Mouse (Mus musculus): ENCODE measurements around the gene Vcp. TPM values are rescaled to one million over a fixed set of nuclear protein-coding genes. Genes with fewer than 3 reads are reported as not detected.

Vcp gene
- 100 to 1,000 TPM; 248 to 282 TPM for total RNA-seq (2021)
- long read RNA-seq, experiment 1, transcript Vcp-201 (17 exons, 3,316 nt): major isoform, 712 of 789 reads
- long read RNA-seq, experiment 1, partial matches to known transcripts: 35 of 789 reads
- long read RNA-seq, experiment 1, other reads (novel, unspliced or antisense): 42 of 789 reads
- long read RNA-seq, experiment 2, transcript Vcp-201 (17 exons, 3,316 nt): major isoform, 504 of 558 reads
- long read RNA-seq, experiment 2, partial matches to known transcripts: 35 of 558 reads
- long read RNA-seq, experiment 2, other reads (novel, unspliced or antisense): 19 of 558 reads

DNA sequence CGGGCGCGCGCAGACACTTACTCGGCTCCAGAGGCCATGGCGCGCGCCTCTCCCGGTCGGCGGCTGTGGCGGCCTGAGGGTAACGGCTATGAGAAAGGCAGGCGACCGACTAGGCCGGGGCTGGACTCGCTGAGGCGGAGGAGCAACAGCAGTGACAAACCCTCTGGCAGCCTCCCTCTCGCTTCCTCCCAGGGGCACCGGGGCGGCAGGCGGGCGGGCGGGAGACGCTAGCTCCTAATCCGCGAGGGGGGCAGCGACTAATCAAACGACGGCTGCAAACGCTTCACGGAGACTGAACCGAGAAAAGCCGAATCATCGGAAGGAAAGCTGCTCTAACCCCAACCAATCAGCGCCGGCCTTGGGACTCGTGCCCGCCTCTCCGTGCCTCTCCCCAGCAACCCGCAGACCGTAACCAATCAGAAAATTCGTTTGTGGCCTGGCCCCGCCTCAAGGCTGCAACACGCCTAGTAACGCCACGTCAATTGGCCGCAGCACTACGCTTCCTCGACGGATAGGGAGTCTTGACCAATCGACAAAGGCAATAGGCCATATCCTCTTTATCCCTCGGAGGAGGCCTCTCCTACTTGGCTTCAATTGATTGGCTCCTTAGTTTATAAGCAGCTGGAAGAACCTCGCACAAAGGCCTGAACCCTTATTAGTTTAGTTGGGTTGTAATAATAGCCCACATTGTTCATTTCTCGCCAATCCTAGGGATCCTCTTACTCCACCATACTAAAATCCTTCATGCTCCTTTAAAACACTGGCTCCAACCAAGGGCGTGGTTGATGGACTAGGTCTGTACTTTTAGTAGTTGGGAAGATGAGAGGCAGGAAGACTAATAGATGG lies at the start of gene Vcp:
Gene Vcp, minus strand, starts transcription at position 367 of the 846 bp plus-strand sequence.
- DNase-seq (ENCODE audit: low spot score): peak; percentile 100

DNA sequence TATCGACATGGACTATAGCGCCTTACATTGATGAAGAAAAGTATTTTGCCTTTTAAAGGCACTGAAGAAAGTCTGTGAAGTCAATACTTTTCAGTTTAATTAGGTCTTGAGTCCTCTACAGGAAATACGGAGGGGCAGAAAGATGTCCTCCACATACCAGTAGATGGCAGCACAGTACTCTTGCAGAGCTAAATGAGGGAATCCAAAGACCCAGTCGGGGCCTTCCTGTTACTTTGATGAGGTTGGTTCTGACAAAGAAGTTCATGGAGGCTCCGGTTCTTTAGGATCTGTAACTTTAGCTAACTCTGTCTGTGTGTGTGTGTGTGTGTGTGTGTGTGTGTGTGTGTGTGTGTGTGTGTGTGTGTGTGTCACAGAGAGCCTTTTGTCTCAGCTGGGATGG lies 46.9 kb upstream of the Vcp start:
- peak; percentile 87 for DNase-seq (ENCODE audit: low spot score)

DNA sequence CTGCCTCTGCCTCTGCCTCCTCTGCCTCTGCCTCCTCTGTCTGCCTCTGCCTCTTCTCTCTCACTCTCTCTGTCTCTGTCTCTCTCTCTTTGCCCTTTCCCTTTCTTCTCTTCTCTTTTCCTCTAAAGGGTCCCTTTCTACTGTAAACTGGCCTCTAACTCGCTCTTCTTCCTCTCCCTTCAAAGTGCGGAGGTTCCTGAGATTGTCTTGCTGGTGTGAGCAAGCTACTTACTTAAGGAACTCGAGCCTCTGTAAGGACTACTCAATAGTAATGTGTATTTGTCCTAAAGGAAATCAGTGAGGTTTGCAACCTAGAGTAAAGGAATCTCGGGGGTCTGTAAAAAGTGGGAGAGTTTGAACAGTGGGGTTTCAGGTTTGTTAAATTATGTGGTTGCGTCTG lies 46.3 kb upstream of the Vcp start:
- no peak for DNase-seq (ENCODE audit: low spot score)

DNA sequence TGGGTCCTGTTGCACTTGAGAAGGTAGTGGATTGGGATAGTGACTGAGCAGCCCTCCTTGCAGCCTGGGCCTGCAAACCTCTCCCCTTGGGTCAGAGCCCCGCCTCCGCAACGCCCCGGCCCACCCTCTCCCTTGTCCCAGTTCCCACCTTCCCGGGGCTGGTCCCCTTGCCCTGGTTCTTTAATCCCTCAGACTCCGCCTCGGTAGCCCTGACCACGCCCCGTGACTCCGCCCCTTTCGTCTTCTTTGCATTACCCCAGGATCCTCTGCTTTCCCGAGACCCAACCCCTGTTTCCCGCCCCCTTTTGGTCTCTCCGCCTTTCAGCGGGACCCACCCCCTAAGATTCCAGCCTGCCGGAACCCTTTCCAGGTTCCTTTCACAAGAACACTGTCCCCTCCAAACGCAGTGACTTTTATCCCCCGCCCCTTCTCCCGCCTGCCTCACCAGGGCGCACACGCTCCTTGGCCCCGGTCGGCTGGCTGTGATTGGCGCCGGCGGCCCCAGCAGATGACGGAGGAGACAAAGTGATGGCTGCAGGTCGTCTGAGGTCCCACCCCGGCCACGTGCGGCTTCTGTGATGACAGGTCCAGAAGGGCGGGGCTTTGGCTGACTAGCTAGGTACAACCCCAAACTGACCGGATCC lies 45.5 kb upstream of the Vcp start, which contains the start of gene Fam214b:
Gene Fam214b, minus strand, starts transcription at position 562 of the 644 bp plus-strand sequence.
- peak; percentile 99 for DNase-seq (ENCODE audit: low spot score)

DNA sequence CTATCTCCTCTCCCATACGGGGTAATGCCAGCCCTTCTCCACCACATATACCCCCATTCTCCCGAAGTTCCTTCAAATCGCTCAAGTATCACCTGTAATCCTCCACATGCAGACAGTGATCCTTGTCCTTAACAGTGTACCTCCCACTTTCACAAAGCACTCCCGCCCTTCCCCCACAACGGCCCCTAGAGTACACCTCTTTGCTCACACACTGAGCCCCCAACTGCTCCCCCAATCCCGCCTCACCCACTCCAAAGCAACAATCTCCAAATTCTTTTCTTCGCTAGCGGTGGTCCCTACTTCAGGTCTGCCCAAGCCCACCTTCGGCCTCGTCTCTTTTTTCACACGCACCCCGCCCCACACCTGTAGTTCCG lies 45.0 kb upstream of the Vcp start:
- DNase-seq (ENCODE audit: low spot score): no peak

DNA sequence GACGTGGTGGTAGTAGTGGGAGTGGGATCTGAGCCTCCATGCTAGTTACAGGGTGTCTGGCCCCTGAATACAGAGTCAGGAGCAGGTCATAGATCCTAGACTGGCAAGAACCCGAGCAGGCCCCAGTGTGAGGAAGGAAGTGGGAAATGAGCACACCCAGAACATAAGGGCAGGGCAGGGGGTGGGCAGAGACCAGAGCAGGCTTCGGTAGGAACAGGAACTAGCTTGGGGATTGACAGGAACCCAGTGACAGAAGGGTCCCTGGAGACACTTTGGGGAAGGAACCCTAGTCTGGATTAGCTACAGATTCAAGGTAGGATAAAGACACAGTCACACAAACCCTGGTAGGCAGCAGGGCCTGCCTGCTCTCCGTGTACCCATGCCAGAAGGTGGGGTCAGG lies 44.4 kb upstream of the Vcp start:
- DNase-seq (ENCODE audit: low spot score): no peak

DNA sequence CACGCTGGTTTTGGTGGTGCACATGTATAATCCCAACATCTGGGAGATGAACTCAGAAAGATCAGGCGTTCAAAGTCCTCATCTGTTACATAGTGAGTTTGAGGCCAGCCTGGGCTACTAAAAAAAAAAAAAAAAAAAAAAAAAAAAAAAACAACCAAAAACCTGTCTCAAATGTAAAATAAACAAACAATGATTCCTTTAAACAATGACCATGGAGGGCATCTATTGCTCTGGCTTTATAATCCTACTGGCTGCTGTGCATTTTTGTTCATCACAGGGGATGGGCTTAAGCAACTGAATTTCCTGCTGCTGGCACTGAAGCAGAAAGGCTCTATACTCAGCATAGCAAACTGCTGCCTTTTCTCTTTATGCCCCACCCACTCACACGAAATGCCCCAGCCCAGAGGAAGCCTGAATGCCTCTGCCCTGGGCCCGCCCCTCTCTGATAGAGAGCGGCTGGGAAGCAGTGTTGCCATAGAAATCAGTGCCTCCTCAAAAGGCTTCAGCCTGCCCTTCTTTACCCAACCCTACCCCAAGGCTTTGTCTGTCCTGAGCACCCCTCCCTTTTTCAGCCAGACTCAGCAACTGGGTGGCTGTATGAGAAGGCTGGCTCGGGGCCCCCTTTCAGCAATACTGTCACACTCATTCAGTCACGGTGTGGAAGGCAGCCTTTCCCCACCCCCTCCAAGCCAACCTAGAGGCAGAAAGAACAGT lies 43.5 kb upstream of the Vcp start:
- no peak for DNase-seq (ENCODE audit: low spot score)

DNA sequence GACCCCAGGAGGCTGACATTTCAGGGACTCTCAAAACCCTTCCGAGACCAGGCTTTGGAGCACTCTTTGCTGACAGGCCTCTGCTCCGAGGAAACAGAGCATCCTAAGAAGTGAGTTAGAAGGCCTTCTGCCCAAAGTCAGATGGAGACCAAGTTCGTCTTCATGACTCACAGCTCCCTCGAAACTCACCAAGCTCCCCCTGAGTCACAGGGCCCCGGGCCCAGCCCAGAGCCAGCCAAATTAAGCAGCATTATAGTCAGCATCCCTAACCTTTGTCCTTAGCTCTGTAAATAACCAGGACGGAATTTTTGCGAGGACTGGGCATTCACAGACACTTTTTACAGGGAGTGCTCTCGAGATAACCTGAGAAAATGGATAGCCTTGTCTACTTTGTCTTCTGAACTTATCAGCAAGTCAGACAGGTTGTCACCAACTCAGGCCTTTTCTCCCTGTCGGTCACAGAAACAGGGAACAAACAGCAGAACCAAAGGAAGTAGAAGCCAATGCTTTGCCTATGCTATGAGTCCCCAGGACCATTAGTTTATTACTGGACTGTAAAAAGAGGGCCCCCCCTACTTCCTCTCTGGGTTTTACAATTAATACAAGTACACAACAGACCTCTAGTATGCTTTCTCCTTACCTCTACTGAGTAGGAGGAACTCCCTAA lies 40.7 kb upstream of the Vcp start:
- DNase-seq (ENCODE audit: low spot score): no peak

DNA sequence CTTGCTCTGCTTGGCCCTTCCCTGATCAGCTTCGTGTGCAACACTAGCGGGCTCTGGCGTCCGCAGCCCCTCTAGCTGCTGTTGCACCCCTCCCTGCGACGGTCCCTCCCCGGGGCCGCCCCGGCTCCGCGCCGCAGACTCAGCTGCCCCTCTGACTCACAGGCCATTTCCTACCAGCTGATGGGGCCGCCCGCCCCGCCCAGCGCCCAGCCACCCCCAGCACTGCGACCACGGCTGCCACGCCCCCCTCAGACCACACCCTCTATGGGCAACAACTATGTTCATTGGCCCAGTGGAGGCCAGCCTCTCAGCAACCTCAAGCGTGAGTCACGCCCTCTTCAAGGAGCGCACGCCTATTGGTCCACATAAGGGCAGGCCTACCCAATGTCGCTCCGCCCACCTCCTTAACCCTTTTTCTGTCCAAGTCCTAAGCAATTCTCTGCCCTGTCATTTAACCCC lies 39.8 kb upstream of the Vcp start:
- peak; percentile 97 for DNase-seq (ENCODE audit: low spot score)

DNA sequence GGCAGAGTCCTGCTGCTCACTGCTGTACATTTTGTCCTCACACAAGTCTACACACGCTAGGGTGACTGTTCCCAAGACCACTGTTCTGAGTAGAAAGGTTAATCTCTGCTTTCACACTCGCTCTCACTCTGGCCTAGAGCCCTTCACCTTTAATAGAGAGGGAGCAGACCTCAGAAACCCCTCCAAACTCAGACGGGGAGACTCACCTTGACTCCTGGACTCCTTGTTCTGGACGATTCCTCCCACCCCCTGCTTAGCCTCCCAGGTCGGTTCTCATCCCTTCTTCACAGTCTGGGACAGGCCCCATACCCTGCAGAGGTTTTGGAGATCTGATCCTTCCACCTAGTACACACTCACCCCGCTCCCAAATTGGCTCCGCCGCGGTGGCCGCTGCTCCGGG lies 39.3 kb upstream of the Vcp start:
- DNase-seq (ENCODE audit: low spot score): no peak

DNA sequence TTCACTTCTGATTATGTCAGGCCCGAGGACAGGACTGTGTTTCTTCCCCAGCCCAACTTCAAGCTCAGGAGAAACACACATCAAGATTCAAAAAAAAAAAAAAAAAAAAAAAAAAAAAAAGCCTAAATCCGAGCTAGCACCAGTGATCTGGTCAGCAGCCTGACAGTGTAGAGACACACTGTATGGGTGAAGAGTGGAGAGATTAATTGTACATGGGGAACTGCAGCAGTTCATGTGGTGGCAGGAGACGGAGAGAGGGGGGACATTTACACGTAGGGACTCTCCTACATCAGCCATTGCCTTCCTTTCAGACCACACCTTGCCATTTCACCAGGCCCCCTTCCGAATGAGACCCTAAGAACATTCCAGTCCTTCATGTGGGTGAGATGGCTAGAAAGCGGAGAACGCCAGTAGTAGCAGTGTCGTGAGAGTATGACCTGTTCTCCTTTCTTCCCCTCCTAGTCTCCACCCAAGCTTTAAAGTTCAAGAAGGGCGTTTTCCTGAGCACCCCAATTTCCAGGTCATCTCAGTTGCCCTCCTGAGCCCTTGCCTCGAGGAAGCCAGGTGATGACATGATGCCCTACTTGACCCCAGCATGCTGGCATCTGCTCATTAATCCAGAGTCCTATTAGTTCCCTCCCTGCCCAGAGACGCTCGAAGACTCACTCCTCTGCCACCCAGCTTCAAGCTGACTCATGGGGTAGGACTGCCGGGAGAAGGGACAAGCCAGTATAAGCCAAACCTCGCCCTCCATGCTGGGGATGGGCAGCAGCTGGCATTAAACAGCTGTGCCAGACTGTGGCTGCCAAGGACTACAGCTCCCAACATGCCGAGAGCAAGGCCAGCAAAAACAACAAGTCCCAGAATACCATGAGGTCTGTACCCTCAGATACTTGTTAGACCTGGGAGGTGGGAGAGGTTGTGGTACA lies 38.5 kb upstream of the Vcp start:
- no peak for DNase-seq (ENCODE audit: low spot score)

DNA sequence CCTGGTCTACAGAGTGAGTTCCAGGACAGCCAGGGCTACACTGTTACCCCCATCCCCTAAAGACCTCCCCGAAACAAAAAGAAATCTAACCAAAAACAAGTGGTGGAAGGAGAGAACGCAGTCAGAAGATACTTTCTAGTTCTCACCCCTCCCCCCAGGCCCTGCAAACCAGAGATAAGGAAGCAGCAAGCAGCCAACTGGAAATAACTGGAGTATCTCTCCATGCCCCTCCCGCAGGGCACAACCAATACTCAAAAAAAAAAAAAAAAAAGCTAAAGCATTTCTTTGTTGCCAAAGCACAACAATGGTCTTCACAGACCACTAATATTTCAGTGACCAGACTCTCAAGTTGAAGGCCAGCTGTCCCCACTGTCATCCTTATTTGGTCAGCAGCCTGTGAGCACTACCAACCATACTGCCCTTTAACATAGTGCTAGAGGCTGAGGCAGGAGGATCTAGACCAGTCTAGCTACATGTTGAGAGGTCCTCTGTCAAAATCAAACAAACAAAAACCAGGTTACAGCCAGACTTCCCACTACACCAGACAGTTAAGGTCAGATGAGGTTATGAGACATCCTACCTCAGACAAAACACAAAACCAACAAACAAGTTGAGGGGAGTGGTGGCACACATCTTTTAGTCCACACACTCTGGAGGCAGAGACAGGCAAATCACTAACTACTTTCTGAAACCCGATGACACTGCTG lies 37.7 kb upstream of the Vcp start:
- no peak for DNase-seq (ENCODE audit: low spot score)

DNA sequence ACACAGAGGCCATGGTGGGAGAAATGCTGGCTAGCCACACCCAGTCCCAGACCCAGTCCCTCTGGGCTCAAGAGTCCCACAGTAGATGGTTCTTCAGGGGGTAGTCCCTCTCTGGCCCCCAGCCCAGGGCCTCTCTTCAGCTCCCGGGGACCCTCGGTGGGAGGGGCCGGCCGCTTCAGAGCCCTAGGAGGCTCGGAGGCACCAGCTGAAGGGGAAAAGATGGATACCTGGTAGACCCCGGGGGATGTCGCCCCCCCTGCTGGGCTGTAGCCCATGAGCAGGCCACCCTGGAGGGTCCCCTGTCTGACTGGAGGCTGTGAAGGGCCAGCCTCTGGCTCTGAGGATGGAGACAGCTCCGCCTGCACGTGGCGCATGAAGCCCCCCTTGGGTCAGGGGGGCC lies 36.0 kb upstream of the Vcp start:
- no peak for DNase-seq (ENCODE audit: low spot score)

DNA sequence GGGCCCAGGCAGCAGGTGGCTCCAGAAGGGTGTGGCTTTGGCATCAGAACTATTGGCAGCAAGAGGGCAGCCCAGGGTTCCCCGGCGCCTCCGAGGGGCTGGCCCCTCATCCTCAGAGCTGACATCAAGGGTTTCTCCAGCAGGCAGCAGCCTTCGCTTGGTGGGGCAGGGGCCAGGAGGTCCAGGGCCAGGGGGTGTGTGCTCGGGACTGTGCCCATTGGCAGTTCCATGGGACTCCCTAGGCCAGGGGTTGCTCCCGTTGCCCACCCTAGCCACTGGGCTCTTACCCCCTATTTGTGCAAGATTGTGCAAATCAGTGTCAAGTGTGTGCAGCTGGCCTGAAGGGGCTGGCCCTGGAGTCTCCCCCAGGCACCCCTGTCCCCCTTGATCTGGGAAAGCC lies 35.5 kb upstream of the Vcp start:
- no peak for DNase-seq (ENCODE audit: low spot score)

DNA sequence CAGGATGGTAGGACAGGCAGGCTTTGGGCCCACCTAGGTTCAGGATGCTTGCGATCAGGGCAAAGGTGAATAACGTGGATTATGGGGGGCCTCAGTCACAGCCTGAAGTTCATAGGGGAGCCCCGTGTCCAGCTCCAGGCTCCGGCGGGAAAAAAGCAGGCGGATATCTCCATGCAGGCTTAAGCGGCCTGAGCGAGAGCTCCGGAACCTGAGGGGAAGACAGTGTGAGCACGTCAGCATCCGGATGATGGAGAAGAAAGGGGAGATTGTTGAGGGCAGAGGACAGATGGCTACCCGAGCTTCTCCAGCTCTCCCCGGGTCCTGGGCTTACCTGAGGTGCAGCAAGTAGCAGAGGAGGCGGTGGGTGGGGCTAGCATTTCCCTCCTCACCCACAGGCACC lies 33.2 kb upstream of the Vcp start:
- DNase-seq (ENCODE audit: low spot score): no peak

DNA sequence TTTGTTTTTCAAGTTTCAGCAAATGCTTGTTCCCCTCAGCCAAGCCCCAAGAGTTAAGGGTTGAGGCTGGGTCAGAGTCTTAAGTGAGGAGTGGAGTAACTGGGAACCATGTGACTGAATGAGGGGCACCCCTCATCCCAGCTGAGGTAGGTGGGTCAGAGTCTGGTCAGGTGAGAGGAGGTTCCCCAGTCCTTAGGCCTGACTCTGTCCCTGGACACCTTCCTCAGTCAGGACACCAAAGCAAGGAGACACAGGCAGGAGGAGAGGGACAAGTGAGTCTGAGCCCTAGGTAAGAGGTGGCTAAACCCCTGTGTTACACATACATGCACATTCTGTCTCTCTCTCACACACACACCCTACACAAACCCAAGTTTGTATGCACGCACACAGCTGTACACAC lies 32.2 kb upstream of the Vcp start:
- DNase-seq (ENCODE audit: low spot score): no peak

DNA sequence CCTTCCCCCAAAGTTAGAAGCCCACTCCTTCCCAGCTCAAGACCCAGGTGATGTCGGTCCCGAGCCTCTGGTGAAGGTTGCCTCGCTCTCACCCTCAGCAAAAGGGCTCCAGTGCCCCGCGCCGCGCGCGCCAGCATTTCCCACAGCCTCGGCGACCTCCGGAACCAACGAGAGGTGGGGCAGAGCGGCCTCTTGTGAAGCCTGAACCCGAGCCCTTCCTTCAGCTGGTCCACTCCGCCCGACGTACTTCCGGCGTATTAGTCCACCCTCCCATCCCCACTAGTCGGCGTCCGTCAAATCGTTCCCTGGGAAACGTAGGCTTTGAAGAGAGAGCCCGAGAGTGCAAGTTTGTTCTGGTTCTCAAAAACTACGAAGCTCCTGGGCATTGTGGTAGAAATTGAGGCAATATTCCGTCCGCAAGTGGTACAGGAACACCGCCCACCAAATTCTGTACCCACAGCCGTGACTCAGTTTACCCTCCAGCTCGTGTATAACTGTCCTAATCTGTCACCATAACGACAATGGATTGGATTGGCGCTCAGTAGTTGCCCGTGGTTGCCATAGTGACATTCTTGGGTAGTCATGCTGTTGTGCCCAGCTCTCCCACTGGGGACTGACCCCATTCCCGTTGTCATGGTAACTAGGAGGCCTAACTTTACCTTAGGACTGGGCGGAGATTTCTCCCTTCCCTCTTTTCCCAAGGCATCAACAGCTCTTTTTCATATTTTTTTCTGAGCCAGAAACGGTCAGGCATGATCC lies 31.1 kb upstream of the Vcp start, which contains the start of gene Stoml2:
Gene Stoml2, minus strand, starts transcription at position 474 of the 759 bp plus-strand sequence.
- peak; percentile 94 for DNase-seq (ENCODE audit: low spot score)

DNA sequence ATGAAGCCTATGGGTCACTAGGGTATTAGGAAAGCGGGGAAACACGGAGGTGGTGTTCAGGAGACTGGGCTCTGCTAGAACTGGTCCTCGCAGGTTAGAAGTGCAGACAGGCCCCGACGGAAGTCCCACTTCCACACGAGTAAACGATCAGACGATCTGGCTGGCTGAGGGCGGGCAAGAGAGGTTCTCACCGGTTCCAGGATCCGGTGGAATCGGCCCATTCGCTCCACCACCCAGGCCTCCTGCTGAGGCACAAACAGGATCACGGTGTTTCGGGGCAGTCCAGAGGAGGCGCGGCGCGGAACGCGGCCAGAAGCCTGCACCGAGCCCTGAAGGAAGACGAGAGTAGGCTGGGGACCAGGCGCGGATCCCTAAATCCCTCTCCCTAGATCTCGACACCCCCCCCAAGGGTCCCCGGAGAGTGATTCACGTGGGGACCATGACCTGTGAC lies 30.5 kb upstream of the Vcp start:
- no peak for DNase-seq (ENCODE audit: low spot score)

All from gastrocnemius, adult 18-20 months (tissue).